Mouse (Mus musculus): ENCODE data around the gene Chrdl2. TPM values are rescaled to one million over a fixed set of nuclear protein-coding genes. Genes with fewer than 3 reads are reported as not detected.

The Chrdl2 gene
- total RNA-seq, 1 experiment from 2014 or later = not detected

DNA sequence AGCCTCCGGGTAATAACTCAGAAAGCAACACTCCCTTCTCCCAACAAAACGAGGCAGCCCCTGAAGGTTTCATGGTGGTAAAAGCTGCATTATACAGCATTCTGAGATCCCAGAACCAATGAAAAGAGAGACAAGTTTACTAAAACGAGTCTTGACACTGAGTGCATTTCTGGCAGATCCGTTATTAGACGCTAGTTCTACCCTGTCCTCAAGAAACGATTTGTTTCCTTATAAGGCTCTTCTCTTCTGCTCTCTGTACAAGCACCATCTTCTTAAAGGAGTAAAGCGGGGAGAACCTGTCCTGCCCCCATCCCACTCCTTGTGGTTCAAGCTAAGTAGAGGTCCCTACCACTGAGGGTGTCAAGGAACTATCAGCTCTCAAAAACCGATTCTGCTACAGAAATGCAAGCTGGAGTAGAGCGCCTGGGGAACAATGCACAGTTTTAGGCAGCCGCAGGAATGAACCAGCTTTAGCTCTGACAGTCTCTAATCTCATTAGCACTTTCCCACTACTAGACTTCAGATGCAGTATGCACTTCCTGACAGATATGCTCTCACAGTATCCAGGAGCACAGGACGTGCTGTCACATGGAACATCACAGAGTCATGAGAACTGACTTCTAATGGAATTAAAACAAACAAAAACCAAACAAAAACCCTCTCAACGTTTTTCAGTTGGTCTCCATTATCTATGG lies 74.3 kb downstream of the Chrdl2 start:
- ATAC-seq (replicated peaks in 1 of 2; ENCODE audit: insufficient read depth in 1 of 2, low FRiP score in 2 of 2, low TSS enrichment in 1 of 2, low read depth in 1 of 2, poor library complexity in 2 of 2, severe bottlenecking in 2 of 2) = no peak

DNA sequence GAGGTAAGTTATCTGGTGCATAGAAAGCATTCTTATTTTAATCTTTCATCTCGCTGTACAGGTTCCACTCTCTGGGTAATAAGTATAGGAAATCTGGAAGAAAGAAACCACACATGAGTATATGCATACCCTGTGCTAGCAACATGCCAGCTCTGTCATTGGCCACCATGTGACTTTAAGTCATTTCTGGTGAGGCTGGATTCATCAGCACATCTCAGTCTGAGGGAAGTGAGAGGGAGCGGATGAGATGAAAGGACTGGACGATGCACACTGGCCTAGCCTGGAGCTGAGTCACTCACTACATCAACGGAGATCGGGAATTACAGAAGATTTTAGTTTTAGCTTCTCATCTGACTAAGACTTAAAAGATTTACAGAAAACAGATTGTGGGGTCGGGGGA lies 76.9 kb downstream of the Chrdl2 start:
- no peak for ATAC-seq (replicated peaks in 1 of 2; ENCODE audit: insufficient read depth in 1 of 2, low FRiP score in 2 of 2, low TSS enrichment in 1 of 2, low read depth in 1 of 2, poor library complexity in 2 of 2, severe bottlenecking in 2 of 2)

DNA sequence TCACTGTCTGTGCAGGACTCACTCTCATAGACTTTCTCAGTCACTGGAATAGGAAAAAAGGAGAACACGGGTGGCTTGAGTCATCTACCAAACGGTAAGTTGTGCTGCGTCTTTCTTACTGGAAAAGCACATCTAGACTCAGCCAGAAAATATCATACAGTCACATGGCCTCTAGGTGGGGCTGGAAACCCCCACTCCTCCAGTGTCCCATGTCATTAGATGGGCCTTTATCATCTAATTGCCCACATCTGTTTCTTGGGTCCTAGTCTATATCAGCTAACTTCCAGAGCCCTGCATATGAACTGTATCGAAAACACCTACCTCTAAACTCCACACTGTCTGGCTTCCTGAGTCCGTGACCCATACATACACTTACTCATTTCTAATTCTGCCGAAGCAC lies 77.8 kb downstream of the Chrdl2 start:
- ATAC-seq (replicated peaks in 1 of 2; ENCODE audit: insufficient read depth in 1 of 2, low FRiP score in 2 of 2, low TSS enrichment in 1 of 2, low read depth in 1 of 2, poor library complexity in 2 of 2, severe bottlenecking in 2 of 2) = no peak

Other genes starting within 250 kb of the Chrdl2 start
- gene Olfr521, start 242.7 kb upstream of the Chrdl2 start, total RNA-seq (2017) = not detected in 2 replicates
- 3.7 and 6.1 TPM in 2 replicates for gene Neu3, start 177.8 kb upstream of the Chrdl2 start, total RNA-seq (2017)
- not detected in 2 replicates for gene Xrra1, start 147.1 kb upstream of the Chrdl2 start, total RNA-seq (2017)
- gene Spcs2, start 142.7 kb upstream of the Chrdl2 start, total RNA-seq (2017) = 168 and 175 TPM in 2 replicates
- 23.1 and 30.9 TPM in 2 replicates for gene Rnf169, start 25.7 kb upstream of the Chrdl2 start, total RNA-seq (2017)
- 118 and 147 TPM in 2 replicates for gene Pold3, start 115.4 kb downstream of the Chrdl2 start, total RNA-seq (2017)
- gene Lipt2, start 153.1 kb downstream of the Chrdl2 start, total RNA-seq (2017) = 14.0 and 15.7 TPM in 2 replicates
- gene Kcne3, start 170.3 kb downstream of the Chrdl2 start, total RNA-seq (2017) = 0.55 and 3.7 TPM in 2 replicates
- 22.4 and 29.2 TPM in 2 replicates for gene Pgm2l1, start 221.2 kb downstream of the Chrdl2 start, total RNA-seq (2017)

Measured in hematopoietic stem cell, adult 5-6 weeks (primary cell).